Mouse (Mus musculus) ES-E14 (cell line): ENCODE data around the gene Gm3453.
"Not testable (repeated sequence)": the region's sequence is repeated elsewhere in the genome, so short reads cannot be mapped to it uniquely, and the experiment has no call there.

ENCODE experiments used
- CHD2 ChIP-seq: IDR thresholded peaks from 2 replicates; pipeline ENCODE4 v1.6.1; 2014; ENCODE audit warnings: mild to moderate bottlenecking, low read depth, low read length, inconsistent platforms
- HCFC1 ChIP-seq: IDR thresholded peaks from 2 replicates; pipeline ENCODE4 v1.6.1; 2012; ENCODE audit warnings: low read length, inconsistent platforms, borderline replicate concordance; ENCODE audit not compliant: insufficient read depth
- MAFK ChIP-seq: IDR thresholded peaks from 2 replicates; pipeline ENCODE4 v1.6.1; 2014; ENCODE audit warnings: mild to moderate bottlenecking, low read depth, low read length, inconsistent platforms; ENCODE audit not compliant: insufficient read depth
- ZC3H11A ChIP-seq: IDR thresholded peaks from 2 replicates; pipeline ENCODE4 v1.6.1; 2012; ENCODE audit warnings: low read depth, mild to moderate bottlenecking, inconsistent platforms, low read length, borderline replicate concordance
- ZNF384 ChIP-seq: IDR thresholded peaks from 2 replicates; pipeline ENCODE4 v1.6.1; 2012; ENCODE audit warnings: low read depth, low read length, inconsistent platforms

DNA sequence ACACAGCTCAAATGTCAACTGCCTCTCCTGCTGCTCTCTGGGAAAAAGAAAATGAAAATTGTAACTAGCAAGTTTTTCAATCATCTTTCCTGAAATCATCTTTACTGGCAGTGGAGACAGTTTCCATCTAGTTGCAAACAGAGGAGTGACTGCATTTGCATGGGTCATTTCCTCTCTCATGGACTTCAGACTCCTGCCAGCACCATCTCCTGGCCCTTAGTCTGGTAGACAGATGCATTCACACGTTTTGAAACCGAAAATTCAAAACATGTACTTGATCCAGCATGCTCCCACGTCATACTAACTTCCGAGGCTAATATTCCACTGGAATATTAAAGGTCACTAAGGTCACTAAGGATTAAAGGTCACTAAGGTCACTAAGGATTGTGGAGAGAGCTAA is 16.5 kb downstream of the Gm3453 start:
- not testable (repeated sequence) for TF ChIP-seq CHD2, ZC3H11A, MAFK, HCFC1, ZNF384
